In genomic region chr7:99534901-99535735, GRCm38 (mm10) we compare ENCODE assay signal across 8 mouse cellular contexts. TPM values are rescaled to one million over a fixed set of nuclear protein-coding genes. Genes with fewer than 3 reads are reported as not detected.
A peak's percentile ranks its signal among the peaks of the same experiment; 100 is the strongest.
DNase-seq lines count a peak whose midpoint lies in the region; ATAC-seq and TF ChIP-seq lines count a peak whose summit lies in the region.

Arrb1 (plus strand) TSS chr7:99535466.

- H3K4me2 ChIP-seq in forebrain, embryonic 11.5 days (ENCODE audit: low read depth, low read length, severe bottlenecking), result peak within 1 kb of the TSS; percentile 86
- peak within 1 kb of the TSS; percentile 95 for H3K4me2 ChIP-seq in heart, embryonic 15.5 days
- peak within 1 kb of the TSS; percentile 97 for H3K4me2 ChIP-seq in liver, embryonic 16.5 days (ENCODE audit: low read depth, low read length)
- peak within 1 kb of the TSS; percentile 87 for H3K4me2 ChIP-seq in neural tube, embryonic 12.5 days (replicated peaks)
- H3K4me2 ChIP-seq in stomach, postnatal 0 days (replicated peaks; ENCODE audit: low read depth), result peak within 1 kb of the TSS; percentile 93

- peak; percentile 83 for ATAC-seq in forebrain, embryonic 11.5 days (replicated peaks; ENCODE audit: low FRiP score)
- peak; percentile 86 for ATAC-seq in heart, embryonic 15.5 days (replicated peaks; ENCODE audit: insufficient number of reproducible peaks, insufficient read depth, low FRiP score, low read depth)
- ATAC-seq in liver, embryonic 16.5 days (ENCODE audit: low read depth), result peak; percentile 81
- peak; percentile 75 for ATAC-seq in neural tube, embryonic 12.5 days (ENCODE audit: low FRiP score, low read depth)
- peak; percentile 78 for ATAC-seq in stomach, postnatal 0 days (ENCODE audit: low FRiP score, low TSS enrichment)

- no peaks in the 10 kb centered on the region for H3K9me3 ChIP-seq in ES-Bruce4 (replicated peaks; ENCODE audit: control insufficient read depth, insufficient read depth, low read length, poor library complexity, severe bottlenecking)
- no peaks in the 10 kb centered on the region for H3K9me3 ChIP-seq in forebrain, embryonic 11.5 days (ENCODE audit: control insufficient read depth, low read length)
- no peaks in the 10 kb centered on the region for H3K9me3 ChIP-seq in heart, embryonic 15.5 days (replicated peaks)
- no peaks in the 10 kb centered on the region for H3K9me3 ChIP-seq in liver, embryonic 16.5 days (replicated peaks; ENCODE audit: control insufficient read depth, low read length)
- no peaks in the 10 kb centered on the region for H3K9me3 ChIP-seq in neural tube, embryonic 12.5 days
- H3K9me3 ChIP-seq in stomach, postnatal 0 days (ENCODE audit: control insufficient read depth, low read length), result no peaks in the 10 kb centered on the region

- H3K27me3 ChIP-seq in ES-Bruce4 (ENCODE audit: control insufficient read depth, insufficient read depth, low read length, poor library complexity, severe bottlenecking), result no peaks in the 10 kb centered on the region
- no peaks in the 10 kb centered on the region for H3K27me3 ChIP-seq in forebrain, embryonic 11.5 days (ENCODE audit: control insufficient read depth, insufficient read depth, low read length)
- H3K27me3 ChIP-seq in heart, embryonic 15.5 days, result no peaks in the 10 kb centered on the region
- no peaks in the 10 kb centered on the region for H3K27me3 ChIP-seq in liver, embryonic 16.5 days (ENCODE audit: control insufficient read depth, insufficient read depth, low read depth, low read length)
- no peaks in the 10 kb centered on the region for H3K27me3 ChIP-seq in neural tube, embryonic 12.5 days (replicated peaks)
- H3K27me3 ChIP-seq in stomach, postnatal 0 days (ENCODE audit: control insufficient read depth, insufficient read depth, low read length), result no peaks in the 10 kb centered on the region

- peak; percentile 85 for DNase-seq in c-Kit-positive CD71-negative TER-119-negative erythroid progenitor cells, embryonic 14.5 days (ENCODE audit: low read depth)
- DNase-seq in forebrain, embryonic 11.5 days (ENCODE audit: low spot score), result peak; percentile 87
- DNase-seq in kidney, postnatal 25 days, result peak; percentile 73 to 89
- DNase-seq in stomach, postnatal 0 days (ENCODE audit: low spot score), result peak; percentile 85

- no peak within 1 kb of the TSS; the same call in 1 of the 2 replicates for H3K27ac ChIP-seq in ES-Bruce4 (ENCODE audit: insufficient read depth, low read length)
- H3K27ac ChIP-seq in forebrain, embryonic 11.5 days (ENCODE audit: low read depth, low read length), result peak within 1 kb of the TSS; percentile 70
- peak within 1 kb of the TSS; percentile 93 for H3K27ac ChIP-seq in heart, embryonic 15.5 days
- H3K27ac ChIP-seq in liver, embryonic 16.5 days (ENCODE audit: low read length), result peak within 1 kb of the TSS; percentile 91
- H3K27ac ChIP-seq in neural tube, embryonic 12.5 days, result peak within 1 kb of the TSS; percentile 83
- peak within 1 kb of the TSS; percentile 89 for H3K27ac ChIP-seq in stomach, postnatal 0 days (replicated peaks)

- no peak for TF ChIP-seq CTCF in ES-Bruce4 (IDR thresholded peaks at IDR 0.05; ENCODE audit: low read depth, low read length)
- TF ChIP-seq CTCF in stomach, postnatal 0 days (IDR thresholded peaks at IDR 0.05; ENCODE audit: low read depth), result peak; percentile 54

- H3K9ac ChIP-seq in ES-Bruce4 (ENCODE audit: low read depth, poor library complexity, severe bottlenecking), result peak within 1 kb of the TSS; percentile 41
- H3K9ac ChIP-seq in forebrain, embryonic 11.5 days (ENCODE audit: low read length), result peak within 1 kb of the TSS; percentile 87
- H3K9ac ChIP-seq in heart, embryonic 15.5 days, result peak within 1 kb of the TSS; percentile 77
- H3K9ac ChIP-seq in liver, embryonic 16.5 days (ENCODE audit: low read depth, low read length), result peak within 1 kb of the TSS; percentile 94
- H3K9ac ChIP-seq in neural tube, embryonic 12.5 days, result peak within 1 kb of the TSS; percentile 85
- peak within 1 kb of the TSS; percentile 89 for H3K9ac ChIP-seq in stomach, postnatal 0 days (ENCODE audit: low read length)

- TF ChIP-seq EP300 in ES-Bruce4 (IDR thresholded peaks at IDR 0.05; ENCODE audit: insufficient read depth, low read depth, low read length), result no peak
- TF ChIP-seq EP300 in stomach, postnatal 0 days (optimal IDR thresholded peaks at IDR 0.05), result no peak

- WGBS in forebrain, embryonic 11.5 days, result under 1% methylated on average over 62 of the region's 68 CpGs
- under 1% methylated on average over 68 of the region's 68 CpGs for WGBS in heart, embryonic 15.5 days
- under 1% methylated on average over 68 of the region's 68 CpGs for WGBS in liver, embryonic 16.5 days (ENCODE audit: insufficient replicate concordance)
- WGBS in neural tube, embryonic 12.5 days, result under 1% methylated on average over 68 of the region's 68 CpGs
- under 1% methylated on average over 54 of the region's 68 CpGs for WGBS in stomach, postnatal 0 days

- peaks cover 12% of the 10 kb centered on the region for H3K4me1 ChIP-seq in ES-Bruce4 (ENCODE audit: control insufficient read depth, insufficient read depth, low read length)
- H3K4me1 ChIP-seq in forebrain, embryonic 11.5 days (replicated peaks; ENCODE audit: control insufficient read depth, insufficient read depth, low read length), result peaks cover 3% of the 10 kb centered on the region; the same call in 1 of the 2 replicates
- peaks cover 49% of the 10 kb centered on the region for H3K4me1 ChIP-seq in heart, embryonic 15.5 days (replicated peaks)
- H3K4me1 ChIP-seq in liver, embryonic 16.5 days (ENCODE audit: control insufficient read depth, low read depth, low read length), result peaks cover 80% of the 10 kb centered on the region
- peaks cover 52% of the 10 kb centered on the region for H3K4me1 ChIP-seq in neural tube, embryonic 12.5 days
- H3K4me1 ChIP-seq in stomach, postnatal 0 days (replicated peaks; ENCODE audit: control insufficient read depth, insufficient read depth), result peaks cover 18% of the 10 kb centered on the region

- H3K36me3 ChIP-seq in ES-Bruce4 (ENCODE audit: control insufficient read depth, insufficient read depth, low read length, poor library complexity, severe bottlenecking), result no peaks in the 10 kb centered on the region
- H3K36me3 ChIP-seq in forebrain, embryonic 11.5 days (ENCODE audit: control insufficient read depth, insufficient read depth, low read length), result no peaks in the 10 kb centered on the region
- no peaks in the 10 kb centered on the region for H3K36me3 ChIP-seq in heart, embryonic 15.5 days
- H3K36me3 ChIP-seq in liver, embryonic 16.5 days (ENCODE audit: control insufficient read depth, insufficient read depth), result no peaks in the 10 kb centered on the region
- no peaks in the 10 kb centered on the region for H3K36me3 ChIP-seq in neural tube, embryonic 12.5 days
- no peaks in the 10 kb centered on the region for H3K36me3 ChIP-seq in stomach, postnatal 0 days (ENCODE audit: control insufficient read depth, insufficient read depth, low read length)

- peak within 1 kb of the TSS; percentile 68 for H3K4me3 ChIP-seq in ES-Bruce4 (ENCODE audit: low read depth, low read length)
- peak within 1 kb of the TSS; percentile 74 for H3K4me3 ChIP-seq in forebrain, embryonic 11.5 days (ENCODE audit: low read depth, low read length)
- H3K4me3 ChIP-seq in heart, embryonic 15.5 days, result peak within 1 kb of the TSS; percentile 87
- peak within 1 kb of the TSS; percentile 86 for H3K4me3 ChIP-seq in liver, embryonic 16.5 days (ENCODE audit: low read depth, low read length)
- peak within 1 kb of the TSS; percentile 73 for H3K4me3 ChIP-seq in neural tube, embryonic 12.5 days
- peak within 1 kb of the TSS; percentile 72 for H3K4me3 ChIP-seq in stomach, postnatal 0 days (ENCODE audit: low read depth, low read length)

- no peak for TF ChIP-seq POLR2A in ES-Bruce4 (IDR thresholded peaks at IDR 0.05; ENCODE audit: insufficient read depth, low read length)

RNA-seq across cellular contexts. Expression of gene Arrb1, which starts in this region (rescaled TPM):
- polyA plus RNA-seq in ES-Bruce4 (2011; ENCODE audit: insufficient read depth, insufficient read length, low read depth, missing spikeins), result 28.9 and 31.7 TPM in 2 replicates
- polyA plus RNA-seq in forebrain, embryonic 11.5 days (2014; fragmentation: Nextera tagmentation; extraction: Ambion mirVana), result 4.0 and 4.2 TPM in 2 replicates
- polyA plus RNA-seq in heart, embryonic 15.5 days (2015; fragmentation: Nextera tagmentation; extraction: Ambion mirVana), result 4.7 and 8.0 TPM in 2 replicates
- 92.8 and 95.7 TPM in 2 replicates for polyA plus RNA-seq in liver, embryonic 16.5 days (2015; fragmentation: Nextera tagmentation; extraction: Ambion mirVana)
- 16.3 and 18.4 TPM in 2 replicates for polyA plus RNA-seq in neural tube, embryonic 12.5 days (2016; fragmentation: Nextera tagmentation; extraction: Ambion mirVana)
- polyA plus RNA-seq in stomach, postnatal 0 days (2015; fragmentation: Nextera tagmentation; extraction: Ambion mirVana), result 3.6 and 4.4 TPM in 2 replicates

Comparison
In these comparisons a context has a peak if more than half of its experiments do, and no peak if none do; other contexts are left out.
1. H3K9ac ChIP-seq: peak in every context shown above with its lines; median percentile 94 in liver, embryonic 16.5 days; 89 in stomach, postnatal 0 days; 87 in forebrain, embryonic 11.5 days; 85 in neural tube, embryonic 12.5 days; 77 in heart, embryonic 15.5 days; 41 in ES-Bruce4.